Mouse (Mus musculus) hindbrain, embryonic 12.5 days (tissue): Measurements from ENCODE around the gene Rbm15. TPM values are rescaled to one million over a fixed set of nuclear protein-coding genes. Genes with fewer than 3 reads are reported as not detected.
"Not testable (repeated sequence)": the region's sequence is repeated elsewhere in the genome, so short reads cannot be mapped to it uniquely, and the experiment has no call there.

ENCODE experiments used
- ATAC-seq: fragments of 200-750 bp; cut with Nextera tagmentation; 2 replicates; pipeline ENCODE4 v1.8.0; 2017; ENCODE audit warnings: moderate TSS enrichment; ENCODE audit not compliant: low FRiP score
- H3K27ac ChIP-seq: fragments of 300-500 bp; sonication (generic); 2 replicates; pipeline ENCODE4 v1.5.1; 2016; ENCODE audit warnings: mild to moderate bottlenecking
- H3K27me3 ChIP-seq: fragments of 300-500 bp; sonication (generic); 2 replicates; pipeline ENCODE4 v1.6.1; 2016; ENCODE audit warnings: mild to moderate bottlenecking
- H3K36me3 ChIP-seq: fragments of 300-500 bp; sonication (generic); 2 replicates; pipeline ENCODE4 v1.6.1; 2016; ENCODE audit warnings: mild to moderate bottlenecking
- H3K4me1 ChIP-seq: fragments of 300-500 bp; sonication (generic); 2 replicates; pipeline ENCODE4 v1.6.1; 2016
- H3K4me2 ChIP-seq: fragments of 300-500 bp; sonication (generic); replicated peaks from 2 replicates; pipeline ENCODE4 v1.6.1; 2016; ENCODE audit warnings: mild to moderate bottlenecking
- H3K4me3 ChIP-seq: fragments of 300-500 bp; sonication (generic); 2 replicates; pipeline ENCODE4 v1.5.1; 2016; ENCODE audit warnings: mild to moderate bottlenecking
- H3K9ac ChIP-seq: fragments of 300-500 bp; sonication (generic); 2 replicates; pipeline ENCODE4 v1.6.1; 2016; ENCODE audit warnings: mild to moderate bottlenecking, moderate library complexity
- H3K9me3 ChIP-seq: fragments of 300-500 bp; sonication (generic); replicated peaks from 2 replicates; pipeline ENCODE4 v1.6.1; 2016; ENCODE audit warnings: mild to moderate bottlenecking
- WGBS: fragments of 180-500 bp; shearing (Covaris S2); methylation state at CpG from one replicate; pipeline ENCODE4 v1.1.7; 2016; 5-methylcytosine and 5-hydroxymethylcytosine counted together
- polyA plus RNA-seq: library from polyadenylated mRNA; unstranded; fragments of >200 nt; fragmentation: Nextera tagmentation; extraction: Ambion mirVana; gene quantifications from 2 replicates; pipeline ENCODE4 v1.2.1, GENCODE M21; 2016

Rbm15 gene
- polyA plus RNA-seq, 1 experiment from 2014 or later: 14.2 TPM

GRCm38 (mm10) chr3:107321776-107322175 lies 11.7 kb downstream of the Rbm15 start:
- Histone ChIP-seq H3K4me2 (no peak overlapping the region), H3K4me3 (no peak overlapping the region), H3K9me3 (no peaks in the 10 kb centered on the region), H3K27me3 (no peaks in the 10 kb centered on the region), H3K36me3 (peaks cover 17% of the 10 kb centered on the region), H3K27ac (no peak overlapping the region), H3K4me1 (peaks cover 28% of the 10 kb centered on the region), H3K9ac (no peak overlapping the region)
- no peak for ATAC-seq

DNA sequence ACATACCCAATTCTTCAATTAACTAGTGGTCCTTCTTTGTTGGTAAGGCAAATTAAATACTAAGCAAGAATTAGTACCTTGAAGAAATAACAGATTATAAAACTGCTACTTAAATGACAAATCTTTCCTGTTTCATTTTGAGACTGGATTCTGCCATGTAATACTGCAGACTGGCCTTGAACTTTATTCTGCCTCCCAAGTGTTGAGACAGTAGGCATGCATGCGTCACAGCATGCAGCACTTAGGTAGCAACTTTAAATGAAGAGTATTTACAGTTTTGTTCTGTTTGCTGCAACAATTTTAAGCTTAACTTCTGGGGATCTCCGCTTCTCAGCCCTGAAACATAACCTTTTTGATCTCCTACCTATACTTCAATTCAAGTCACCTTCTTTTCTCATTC lies 12.3 kb downstream of the Rbm15 start:
- Histone ChIP-seq H3K9ac (no peak overlapping the region), H3K4me3 (no peak overlapping the region), H3K27ac (no peak overlapping the region), H3K36me3 (peaks cover 17% of the 10 kb centered on the region), H3K4me1 (peaks cover 28% of the 10 kb centered on the region), H3K27me3 (no peaks in the 10 kb centered on the region), H3K4me2 (no peak overlapping the region), H3K9me3 (no peaks in the 10 kb centered on the region)
- 95% methylated on average over 2 of the region's 2 CpGs for WGBS
- ATAC-seq: no peak

- Histone ChIP-seq H3K4me2 (no peak overlapping the region), H3K9ac (no peak overlapping the region)
- 95% methylated on average over 3 of the region's 3 CpGs for WGBS
Measured at GRCm38 (mm10) chr3:107317338-107317737, 16.1 kb downstream of the Rbm15 start.

GRCm38 (mm10) chr3:107296917-107297316 lies 36.6 kb downstream of the Rbm15 start:
- not testable (repeated sequence) for H3K4me2 ChIP-seq, ATAC-seq, H3K27me3 ChIP-seq, H3K9ac ChIP-seq, H3K27ac ChIP-seq, H3K4me1 ChIP-seq, H3K4me3 ChIP-seq, H3K36me3 ChIP-seq, H3K9me3 ChIP-seq
- WGBS: 67% methylated on average over 4 of the region's 4 CpGs

More at GRCm38 (mm10) chr3:107317338-107317737, 16.1 kb downstream of the Rbm15 start:
- H3K9me3 ChIP-seq: no peaks in the 10 kb centered on the region
- no peak overlapping the region for H3K27ac ChIP-seq
- H3K27me3 ChIP-seq: no peaks in the 10 kb centered on the region
- no peak for ATAC-seq
- H3K4me3 ChIP-seq: no peak overlapping the region
- 0 out of 2 replicates have a peak, but pooled peaks cover 3% of the 10 kb centered on the region for H3K36me3 ChIP-seq
- H3K4me1 ChIP-seq: peaks cover 3% of the 10 kb centered on the region; the same call in 1 of the 2 replicates

DNA sequence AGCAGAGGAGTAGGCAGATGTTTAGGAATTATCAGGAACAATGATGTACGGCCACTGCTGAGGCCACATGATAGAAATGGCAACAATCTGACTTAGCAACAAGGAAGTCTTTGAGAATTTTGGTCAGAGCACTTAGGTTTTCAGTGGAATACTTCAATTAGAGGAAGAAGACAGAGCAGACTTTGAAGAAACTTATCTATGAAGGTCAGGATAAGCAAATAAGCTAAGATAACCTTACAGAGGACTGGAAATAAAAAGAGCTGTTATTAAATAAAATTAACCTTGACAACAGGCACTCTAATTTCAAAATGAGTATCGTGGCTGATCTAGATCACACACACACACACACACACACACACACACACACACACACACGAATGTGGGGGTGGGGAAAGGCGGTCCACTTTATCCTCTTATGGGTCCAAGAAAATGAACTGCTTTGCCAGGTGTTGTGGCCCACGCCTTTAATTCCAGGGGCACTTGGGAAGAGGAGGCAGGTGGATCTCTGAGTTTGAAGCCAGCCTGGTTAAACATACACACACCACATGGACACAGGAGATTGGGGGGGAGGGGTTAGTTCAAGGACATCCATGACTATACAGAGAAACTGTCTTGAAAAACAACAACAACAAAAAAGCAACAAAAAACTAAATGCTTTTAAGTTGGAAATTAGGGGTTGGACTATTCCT lies 37.7 kb downstream of the Rbm15 start:
- 85% methylated on average over 5 of the region's 5 CpGs for WGBS
- Histone ChIP-seq H3K9me3 (no peaks in the 10 kb centered on the region), H3K4me2 (no peak overlapping the region), H3K27me3 (no peaks in the 10 kb centered on the region), H3K27ac (no peak overlapping the region), H3K4me1 (no peaks in the 10 kb centered on the region), H3K9ac (no peak overlapping the region), H3K4me3 (no peak overlapping the region), H3K36me3 (no peaks in the 10 kb centered on the region)
- no peak for ATAC-seq

DNA sequence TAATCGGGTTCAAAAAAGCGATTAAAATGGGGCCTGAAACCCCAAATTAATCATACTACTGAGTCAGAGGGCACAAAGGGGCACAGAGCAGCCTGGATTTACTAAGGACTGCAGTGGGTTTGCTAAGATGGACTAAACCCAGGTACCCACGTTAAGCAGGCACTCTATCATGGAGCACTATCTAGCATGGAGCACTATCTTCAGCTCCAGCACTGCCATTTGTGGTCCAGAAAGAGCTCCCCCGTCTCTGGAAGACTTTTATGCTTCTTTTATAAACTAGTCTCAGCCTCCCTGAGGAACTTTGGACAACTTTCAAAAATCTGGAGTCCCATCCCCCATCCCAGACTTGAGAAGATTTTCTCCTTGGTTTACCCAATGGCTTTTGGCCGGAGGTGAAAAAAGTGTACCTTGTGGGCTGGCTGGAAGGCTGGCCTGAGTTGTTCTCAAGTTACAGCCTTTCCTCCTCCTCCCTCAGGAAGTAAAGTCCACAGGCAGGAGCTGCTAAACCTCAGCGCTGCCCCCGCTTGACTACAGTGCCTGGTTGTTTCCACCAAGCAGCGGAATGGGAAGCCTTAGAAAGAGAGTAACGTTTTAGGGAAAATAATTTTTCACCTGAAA lies 42.6 kb downstream of the Rbm15 start, which contains the start of gene Slc16a4:
Slc16a4 (plus strand) TSS at position 467 of the 618 bp plus-strand sequence.
- no peak within 1 kb of the TSS for H3K4me3 ChIP-seq
- no peaks in the 10 kb centered on the region for H3K27me3 ChIP-seq
- no peak within 1 kb of the TSS for H3K9ac ChIP-seq
- H3K36me3 ChIP-seq: no peaks in the 10 kb centered on the region
- 30% methylated on average over 9 of the region's 9 CpGs for WGBS
- H3K4me1 ChIP-seq: no peaks in the 10 kb centered on the region; the same call in 1 of the 2 replicates
- H3K9me3 ChIP-seq: no peaks in the 10 kb centered on the region
- H3K4me2 ChIP-seq: no peak within 1 kb of the TSS
- H3K27ac ChIP-seq: no peak within 1 kb of the TSS
- no peak for ATAC-seq

DNA sequence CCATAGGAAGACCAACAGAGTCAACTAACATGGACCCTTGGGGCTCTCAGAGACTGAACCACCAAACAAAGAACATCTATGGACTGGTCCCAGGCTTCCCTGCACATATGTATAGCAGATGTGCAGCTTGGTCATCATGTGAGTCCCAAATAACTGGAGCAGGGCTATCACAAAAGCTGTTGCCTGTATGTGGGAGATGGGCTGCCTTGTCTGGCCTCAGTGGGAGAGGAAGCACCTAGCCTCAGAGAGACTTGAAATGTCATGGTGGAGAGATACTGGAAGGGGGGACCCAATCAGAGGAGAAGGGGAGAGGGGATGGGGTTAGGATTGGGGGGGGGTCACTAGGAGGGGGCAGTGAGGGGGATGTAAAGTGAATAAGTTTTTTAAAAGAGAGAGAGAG lies 46.1 kb downstream of the Rbm15 start:
- no peak overlapping the region for H3K4me2 ChIP-seq
- no peak for ATAC-seq

DNA sequence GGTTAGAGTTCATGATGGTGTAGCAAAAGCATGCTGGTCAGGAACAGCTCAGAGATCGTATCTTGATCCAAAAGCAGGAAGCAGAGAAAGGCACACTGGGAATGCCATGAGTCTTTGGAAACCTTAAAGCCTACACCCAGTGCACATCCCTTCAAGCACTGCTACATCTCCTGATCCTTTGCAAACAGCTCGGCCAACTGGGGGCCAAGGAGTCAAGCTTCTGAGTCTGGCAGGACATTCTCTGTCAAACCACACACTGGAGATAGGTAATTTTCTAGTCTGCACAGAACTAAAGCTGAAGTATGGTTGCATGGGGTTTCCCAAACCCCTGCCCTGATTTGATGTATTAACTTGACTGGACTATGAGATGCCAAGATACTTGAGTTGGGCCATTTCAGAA lies 47.4 kb downstream of the Rbm15 start:
- no peak overlapping the region for H3K9ac ChIP-seq
- no peak overlapping the region for H3K4me3 ChIP-seq
- no peaks in the 10 kb centered on the region for H3K27me3 ChIP-seq
- H3K36me3 ChIP-seq: peaks cover 19% of the 10 kb centered on the region
- 81% methylated on average over 2 of the region's 2 CpGs for WGBS
- no peaks in the 10 kb centered on the region for H3K9me3 ChIP-seq
- no peak overlapping the region for H3K27ac ChIP-seq
- H3K4me1 ChIP-seq: no peaks in the 10 kb centered on the region; the same call in 1 of the 2 replicates
- no peak for ATAC-seq
- no peak overlapping the region for H3K4me2 ChIP-seq

More for the DNA sequence above, 46.1 kb downstream of the Rbm15 start:
- H3K36me3 ChIP-seq: peaks cover 16% of the 10 kb centered on the region
- H3K9me3 ChIP-seq: no peaks in the 10 kb centered on the region
- H3K27ac ChIP-seq: no peak overlapping the region
- no peak overlapping the region for H3K9ac ChIP-seq
- no peaks in the 10 kb centered on the region; the same call in 1 of the 2 replicates for H3K4me1 ChIP-seq
- H3K27me3 ChIP-seq: no peaks in the 10 kb centered on the region
- H3K4me3 ChIP-seq: no peak overlapping the region

- peaks cover 7% of the 10 kb centered on the region; the same call in 1 of the 2 replicates for H3K27me3 ChIP-seq
- peak; percentile 92 for ATAC-seq
- peaks cover 10% of the 10 kb centered on the region for H3K36me3 ChIP-seq
- H3K4me3 ChIP-seq: peak within 1 kb of the TSS; percentile 82
- H3K9ac ChIP-seq: peak within 1 kb of the TSS; percentile 70
- H3K27ac ChIP-seq: no peak within 1 kb of the TSS
- H3K9me3 ChIP-seq: no peaks in the 10 kb centered on the region
- 3% methylated on average over 43 of the region's 43 CpGs for WGBS
- peaks cover 12% of the 10 kb centered on the region for H3K4me1 ChIP-seq
- H3K4me2 ChIP-seq: peak within 1 kb of the TSS; percentile 73
Measured at GRCm38 (mm10) chr3:107278479-107279269, 54.8 kb downstream of the Rbm15 start, which contains the start of gene Lamtor5. Gene Lamtor5 (plus strand): TSS chr3:107278858.

DNA sequence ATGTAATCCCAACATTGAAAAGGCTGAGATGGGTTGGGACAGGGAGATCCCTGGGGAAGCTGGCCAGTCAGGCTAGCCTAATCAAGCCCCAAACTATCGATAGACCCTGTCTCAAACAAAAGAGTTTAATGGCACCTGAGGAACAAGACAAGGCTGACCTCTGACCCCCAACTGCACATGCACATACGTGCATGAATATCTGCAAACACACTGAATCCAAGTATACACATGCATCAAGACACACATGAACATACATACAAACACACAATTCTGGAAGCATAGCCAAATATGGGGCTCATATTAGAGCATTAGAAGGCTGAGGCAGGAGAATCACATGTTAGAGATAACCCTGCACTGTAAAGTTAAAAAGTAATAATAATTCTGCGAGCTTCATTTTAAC lies 56.8 kb downstream of the Rbm15 start:
- H3K4me3 ChIP-seq: no peak overlapping the region
- peaks cover 12% of the 10 kb centered on the region for H3K4me1 ChIP-seq
- no peak overlapping the region for H3K27ac ChIP-seq
- ATAC-seq: no peak
- no peaks in the 10 kb centered on the region for H3K9me3 ChIP-seq
- no peak overlapping the region for H3K4me2 ChIP-seq
- no peaks in the 10 kb centered on the region for H3K36me3 ChIP-seq
- H3K9ac ChIP-seq: no peak overlapping the region
- 86% methylated on average over 3 of the region's 3 CpGs for WGBS
- peaks cover 7% of the 10 kb centered on the region; the same call in 1 of the 2 replicates for H3K27me3 ChIP-seq

DNA sequence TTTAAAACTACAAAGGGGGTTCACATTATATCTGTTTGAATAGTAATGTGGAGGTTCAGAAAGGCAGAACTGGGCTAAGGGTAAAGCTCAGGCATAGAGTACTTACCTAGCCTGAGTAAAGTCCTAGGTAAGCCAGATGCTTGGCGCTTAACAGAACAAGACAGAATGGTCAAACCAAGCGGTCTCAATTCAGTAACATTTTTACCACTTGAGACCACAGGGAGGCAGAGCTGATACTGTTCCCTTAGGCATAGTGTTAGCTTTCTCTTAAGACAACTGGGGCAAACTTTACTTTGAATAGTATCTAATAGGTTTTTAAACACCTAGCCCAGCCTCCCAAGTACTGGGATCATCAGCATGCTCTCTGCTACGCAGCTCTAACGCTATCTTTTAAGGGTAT lies 57.5 kb downstream of the Rbm15 start:
- H3K4me2 ChIP-seq: no peak overlapping the region
- H3K36me3 ChIP-seq: no peaks in the 10 kb centered on the region
- no peak overlapping the region for H3K9ac ChIP-seq
- H3K4me3 ChIP-seq: no peak overlapping the region
- no peak overlapping the region for H3K27ac ChIP-seq
- H3K27me3 ChIP-seq: peaks cover 7% of the 10 kb centered on the region; the same call in 1 of the 2 replicates
- WGBS: 55% methylated on average over 4 of the region's 4 CpGs
- peaks cover 12% of the 10 kb centered on the region for H3K4me1 ChIP-seq
- ATAC-seq: no peak
- H3K9me3 ChIP-seq: no peaks in the 10 kb centered on the region
